Mouse (Mus musculus) ovary, postnatal 36 days (tissue): ENCODE results near the gene Lmod1.

Source experiments
- DNase-seq: peaks from one replicate; pipeline ENCODE4 v3.0.0; 2022; ENCODE audit warnings: low spot score, mixed read lengths

The Lmod1 gene

GRCm38 (mm10) chr1:135324571-135324970 is at the start of gene Lmod1:
Gene Lmod1, plus strand, starts transcription at chr1:135324807.
- DNase-seq, result peak; percentile 52

GRCm38 (mm10) chr1:135280646-135281045 is 44.0 kb upstream of the Lmod1 start:
- peak; percentile 78 for DNase-seq

GRCm38 (mm10) chr1:135281841-135282240 is 42.8 kb upstream of the Lmod1 start:
- DNase-seq, result no peak

GRCm38 (mm10) chr1:135282536-135283286 is 41.9 kb upstream of the Lmod1 start:
- DNase-seq, result no peak

- DNase-seq, result no peak
These were observed 41.3 kb upstream of the Lmod1 start for GRCm38 (mm10) chr1:135283287-135283825.

- DNase-seq, result peak; percentile 77
These were observed 40.7 kb upstream of the Lmod1 start, which contains the start of gene Rnpep for GRCm38 (mm10) chr1:135283826-135284291. Gene Rnpep, minus strand, starts transcription at chr1:135284084.

- no peak for DNase-seq
These were observed 38.3 kb upstream of the Lmod1 start for GRCm38 (mm10) chr1:135286311-135286710.

- DNase-seq, result no peak
These were observed 33.7 kb upstream of the Lmod1 start for GRCm38 (mm10) chr1:135290908-135291307.

GRCm38 (mm10) chr1:135311356-135311755 is 13.3 kb upstream of the Lmod1 start:
- DNase-seq, result no peak

- DNase-seq, result no peak
These were observed 12.4 kb upstream of the Lmod1 start for GRCm38 (mm10) chr1:135312201-135312600.

GRCm38 (mm10) chr1:135313284-135314031 is 11.1 kb upstream of the Lmod1 start, which contains the start of gene Timm17a:
Gene Timm17a, minus strand, starts transcription at chr1:135313778.
- peak; percentile 89 for DNase-seq

GRCm38 (mm10) chr1:135323367-135323901 is 1.2 kb upstream of the Lmod1 start:
- no peak for DNase-seq

GRCm38 (mm10) chr1:135325934-135326333 is 1.3 kb downstream of the Lmod1 start:
- no peak for DNase-seq

GRCm38 (mm10) chr1:135328368-135328767 is 3.8 kb downstream of the Lmod1 start:
- DNase-seq, result no peak

- no peak for DNase-seq
These were observed 6.0 kb downstream of the Lmod1 start for GRCm38 (mm10) chr1:135330578-135330977.

GRCm38 (mm10) chr1:135341947-135342346 is 17.3 kb downstream of the Lmod1 start:
- DNase-seq, result no peak

GRCm38 (mm10) chr1:135344026-135344425 is 19.4 kb downstream of the Lmod1 start:
- DNase-seq, result no peak

- no peak for DNase-seq
These were observed 22.3 kb downstream of the Lmod1 start for GRCm38 (mm10) chr1:135346891-135347290.

GRCm38 (mm10) chr1:135347498-135348169 is 23.0 kb downstream of the Lmod1 start:
- peak; percentile 37 for DNase-seq

- no peak for DNase-seq
These were observed 27.3 kb downstream of the Lmod1 start for GRCm38 (mm10) chr1:135351953-135352352.

- DNase-seq, result no peak
These were observed 34.5 kb downstream of the Lmod1 start for GRCm38 (mm10) chr1:135359071-135359470.

GRCm38 (mm10) chr1:135361491-135361890 is 36.9 kb downstream of the Lmod1 start:
- DNase-seq, result no peak
